Mouse (Mus musculus) spleen, adult 2 months (tissue): ENCODE results near the gene Tent4b.

Experiments
- CTCF ChIP-seq: fragments of 200-500 bp; IDR thresholded peaks from 2 replicates; pipeline ENCODE4 v1.5.1; 2011; ENCODE audit warnings: mild to moderate bottlenecking, inconsistent platforms; ENCODE audit not compliant: insufficient read depth, insufficient read length, insufficient replicate concordance; ENCODE audit errors: extremely low read depth
- POLR2A ChIP-seq: fragments of 200-500 bp; IDR thresholded peaks from 2 replicates; pipeline ENCODE4 v1.6.1; 2011; ENCODE audit warnings: low read depth, low read length, inconsistent platforms

DNA sequence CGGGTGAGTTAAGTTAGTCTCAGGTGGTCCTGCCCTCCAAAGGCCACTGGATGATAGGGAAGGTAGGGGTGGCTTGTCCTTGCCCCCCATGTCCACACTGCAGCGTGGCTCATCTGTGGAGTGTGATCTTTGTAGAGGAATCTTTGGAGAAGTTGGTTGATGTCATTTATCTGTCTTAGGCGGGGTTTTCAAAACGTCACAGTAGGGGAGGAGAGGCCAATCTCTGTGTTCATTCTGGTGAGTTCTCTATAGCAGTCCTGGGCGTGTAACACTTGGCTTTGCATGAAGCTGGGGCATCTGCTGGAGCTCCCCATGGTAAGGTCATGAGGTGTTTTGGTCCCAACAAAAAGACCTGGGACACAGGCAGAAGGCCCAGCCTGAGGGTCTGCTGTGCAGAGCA, 75.1 kb downstream of the Tent4b start:
- no peak for TF ChIP-seq CTCF
- no peak for TF ChIP-seq POLR2A
